In genomic region chr17:56078880-56079795, GRCm38 (mm10) we compare ENCODE assay signal across 8 mouse cellular contexts. TPM values are rescaled to one million over a fixed set of nuclear protein-coding genes. Genes with fewer than 3 reads are reported as not detected.
A peak's percentile ranks its signal among the peaks of the same experiment; 100 is the strongest.
DNase-seq lines count a peak whose midpoint lies in the region; ATAC-seq lines count a peak whose summit lies in the region.

Gene Hdgfl2 (plus strand): TSS chr17:56079634.

- DNase-seq in adrenal gland, adult (ENCODE audit: inconsistent age in 2 of 2, low spot score in 1 of 2), result peak; percentile 100
- DNase-seq in embryo, embryonic 10.5 days (ENCODE audit: low spot score), result peak; percentile 100
- peak; percentile 100 for DNase-seq in gastrocnemius, postnatal 14 days
- DNase-seq in left cerebral cortex, postnatal 10 days (ENCODE audit: extremely low spot score in 1 of 2, low spot score in 2 of 2), result peak; percentile 100
- peak; percentile 99 for DNase-seq in right cerebral cortex, postnatal 25 days
- DNase-seq in urinary bladder, postnatal 4 days (ENCODE audit: low spot score in 2 of 2), result peak; percentile 99 to 100

- intact Hi-C loops in gastrocnemius, postnatal 14 days (cut with DNase I; ENCODE audit: low total_unique reads), result no loop called here
- intact Hi-C loops in left cerebral cortex, postnatal 10 days (cut with DNase I), result no loop called here

- peak; percentile 79 for ATAC-seq in inflammation-experienced regulatory T-cells, adult 6 months
- ATAC-seq in megakaryocyte-erythroid progenitor cell, adult 5-6 weeks (replicated peaks; ENCODE audit: low FRiP score, low TSS enrichment, poor library complexity, severe bottlenecking), result peak; percentile 81

RNA-seq across cellular contexts. Expression of gene Hdgfl2, which starts in this region (rescaled TPM):
- 10 to 100 TPM; 27.7 TPM for total RNA-seq in gastrocnemius, postnatal 14 days (2021)
- 10 to 100 TPM; 32.5 to 58.6 (median 40.3) TPM for polyA plus RNA-seq in inflammation-experienced regulatory T-cells, adult 6 months (2017; shearing (Covaris generic))
- total RNA-seq in left cerebral cortex, postnatal 10 days (2021), result 100 to 1,000 TPM in 1 of 2 experiments, 10 to 100 TPM in 1; 96.5 to 104 TPM
- total RNA-seq in megakaryocyte-erythroid progenitor cell, adult 5-6 weeks (2014; fragmentation: Nextera tagmentation), result 84.1 and 100 TPM in 2 replicates
- 70.9 and 103 TPM in 2 replicates for total RNA-seq in megakaryocyte-erythroid progenitor cell, adult 5-6 weeks (2017)

Comparison
In these comparisons a context has a peak if more than half of its experiments do, and no peak if none do; other contexts are left out.
1. Peak in every context shown above with its lines: DNase-seq and ATAC-seq.